Mouse (Mus musculus) adrenal gland, postnatal 4 days (tissue): ENCODE measurements around the gene Mphosph9. TPM values are rescaled to one million over a fixed set of nuclear protein-coding genes. Genes with fewer than 3 reads are reported as not detected.

Experiments used
- DNase-seq, 2 experiments: peaks; one replicate each; pipeline ENCODE4 v3.0.0; 2021 to 2022; ENCODE audit warnings: low spot score in 2 of 2, mixed read lengths in 2 of 2
- total RNA-seq, 2 experiments: library from RNA; stranded (reverse); gene quantifications; 2 replicates each; pipeline ENCODE4 v1.2.3; 2021

Mphosph9 gene
- total RNA-seq, 2 experiments from 2014 or later, result 10.4 to 11.7 TPM

- no peak for DNase-seq
Observed at GRCm38 (mm10) chr5:124270226-124270625, 57.5 kb downstream of the Mphosph9 start.

GRCm38 (mm10) chr5:124269661-124270060, 58.1 kb downstream of the Mphosph9 start:
- DNase-seq, result no peak

GRCm38 (mm10) chr5:124267652-124268051, 60.1 kb downstream of the Mphosph9 start:
- no peak for DNase-seq

- DNase-seq, result no peak
Observed at GRCm38 (mm10) chr5:124266821-124267220, 61.0 kb downstream of the Mphosph9 start.

GRCm38 (mm10) chr5:124263246-124263645, 64.5 kb downstream of the Mphosph9 start:
- no peak for DNase-seq

- DNase-seq, result no peak
Observed at GRCm38 (mm10) chr5:124262090-124262489, 65.7 kb downstream of the Mphosph9 start.

- DNase-seq, result no peak
Observed at GRCm38 (mm10) chr5:124259133-124259532, 68.6 kb downstream of the Mphosph9 start.

- DNase-seq, result no peak
Observed at GRCm38 (mm10) chr5:124258026-124258425, 69.7 kb downstream of the Mphosph9 start.

GRCm38 (mm10) chr5:124255141-124255540, 72.6 kb downstream of the Mphosph9 start:
- DNase-seq, result no peak

GRCm38 (mm10) chr5:124253555-124253954, 74.2 kb downstream of the Mphosph9 start:
- DNase-seq, result no peak

GRCm38 (mm10) chr5:124252580-124253320, 75.0 kb downstream of the Mphosph9 start:
- no peak for DNase-seq

- no peak for DNase-seq
Observed at GRCm38 (mm10) chr5:124251070-124251469, 76.7 kb downstream of the Mphosph9 start.

GRCm38 (mm10) chr5:124249614-124250591, 77.9 kb downstream of the Mphosph9 start, which contains the start of gene Pitpnm2:
Pitpnm2 (minus strand) TSS chr5:124249760.
- DNase-seq, result peak in 1 of 2 experiments; percentile 28

- peak; percentile 25 to 32 for DNase-seq
Observed at GRCm38 (mm10) chr5:124248845-124249613, 78.7 kb downstream of the Mphosph9 start.

GRCm38 (mm10) chr5:124247986-124248626, 79.7 kb downstream of the Mphosph9 start:
- DNase-seq, result no peak

GRCm38 (mm10) chr5:124247296-124247695, 80.5 kb downstream of the Mphosph9 start:
- DNase-seq, result no peak

GRCm38 (mm10) chr5:124244885-124245284, 82.9 kb downstream of the Mphosph9 start:
- no peak for DNase-seq

GRCm38 (mm10) chr5:124244449-124244848, 83.3 kb downstream of the Mphosph9 start:
- no peak for DNase-seq

- no peak for DNase-seq
Observed at GRCm38 (mm10) chr5:124243236-124243901, 84.4 kb downstream of the Mphosph9 start.
